Mouse (Mus musculus) gastrocnemius, adult 8-10 months (tissue): ENCODE data around the gene Dnajb5. TPM values are rescaled to one million over a fixed set of nuclear protein-coding genes. Genes with fewer than 3 reads are reported as not detected.
A peak's percentile ranks its signal among the peaks of the same experiment; 100 is the strongest.

ENCODE experiments used
- DNase-seq, 2 experiments: peaks; one replicate each; pipeline ENCODE4 v3.0.0; 2022; ENCODE audit warnings: low spot score in 2 of 2
- total RNA-seq, 4 experiments: library from RNA; stranded (reverse); gene quantifications; 2 replicates each; pipeline ENCODE4 v1.2.4; 2022

Dnajb5 gene
- total RNA-seq, 4 experiments from 2014 or later, result 203 to 225 (median 211) TPM

DNA sequence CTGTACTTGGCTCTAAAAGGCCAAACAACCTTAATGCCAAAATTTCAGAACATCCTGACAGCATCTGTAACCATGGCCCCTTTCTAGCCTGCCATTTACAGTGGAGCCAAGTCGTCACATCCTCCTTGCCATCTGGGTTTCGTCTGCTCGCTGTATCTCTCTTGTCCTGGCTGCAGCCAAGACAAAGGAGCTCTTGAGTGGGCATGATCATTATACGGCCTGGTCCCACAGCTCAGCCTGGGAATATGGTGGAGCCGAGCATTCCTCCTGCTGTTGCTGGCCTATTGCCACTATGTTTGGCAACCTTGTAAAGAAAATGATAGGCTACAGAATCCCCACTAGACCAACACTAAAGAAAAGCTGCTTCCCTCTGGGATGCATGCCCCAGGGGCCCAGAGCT lies 6.3 kb upstream of the Dnajb5 start:
- DNase-seq, result no peak

- no peak for DNase-seq
These were observed 5.4 kb upstream of the Dnajb5 start for GRCm38 (mm10) chr4:42944185-42944584.

DNA sequence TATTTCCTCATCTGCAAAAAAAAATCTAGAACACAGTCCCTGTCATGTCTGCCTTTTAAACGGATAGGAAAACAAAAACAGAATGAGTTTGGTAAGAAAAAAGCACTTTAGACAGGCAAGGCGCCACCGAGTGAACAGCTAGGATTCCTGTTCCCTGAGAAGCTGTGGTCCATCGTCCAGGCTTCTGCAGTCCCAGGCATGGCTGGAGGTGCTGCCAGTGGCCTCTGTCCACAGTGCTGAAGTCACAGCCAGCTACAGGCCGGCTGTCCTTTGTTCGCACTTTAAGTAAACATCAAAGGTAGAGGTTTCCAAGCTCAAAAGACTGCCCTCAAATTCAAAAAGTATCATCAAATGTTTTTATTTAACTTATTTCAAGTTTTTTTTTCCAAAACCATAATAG lies 4.6 kb upstream of the Dnajb5 start:
- DNase-seq, result no peak

DNA sequence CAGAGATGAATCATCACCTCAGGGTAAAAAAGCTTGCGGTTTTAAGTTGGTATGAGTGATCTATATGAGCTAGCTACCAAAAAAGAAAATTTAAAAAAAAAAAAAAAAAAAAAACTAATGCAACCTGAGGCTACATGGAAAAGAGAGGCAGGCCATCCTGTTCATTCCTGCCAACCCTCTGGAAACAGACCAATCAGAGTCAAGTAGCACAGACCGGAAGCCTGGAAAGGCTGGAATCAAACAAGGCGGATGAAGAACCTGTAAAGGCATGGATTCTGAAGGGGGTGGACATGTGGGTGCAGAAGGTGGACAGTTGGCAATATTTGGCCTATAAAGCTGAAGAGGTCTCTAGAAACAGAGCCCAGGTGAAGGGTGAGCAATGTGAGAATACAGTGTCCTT lies 4.2 kb upstream of the Dnajb5 start:
- no peak for DNase-seq

DNA sequence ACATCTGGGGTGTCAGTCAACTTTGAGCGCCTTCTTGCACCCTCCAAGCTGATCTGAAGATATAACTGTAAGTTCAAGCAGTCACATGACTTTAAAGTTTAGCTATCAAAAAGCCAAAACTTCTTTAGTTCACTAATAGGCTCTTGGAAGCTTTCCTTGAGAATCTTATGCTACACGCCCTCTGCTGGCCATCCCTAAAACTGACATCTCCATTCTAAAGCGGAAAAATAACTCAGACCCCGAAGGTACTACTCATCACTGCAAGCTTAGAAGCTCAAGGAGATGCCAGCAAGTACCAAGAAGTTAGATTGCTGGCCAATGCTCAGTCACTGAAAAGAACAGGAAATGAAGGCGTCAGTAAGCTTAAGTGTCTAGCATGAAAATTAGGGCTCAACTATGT lies 3.7 kb upstream of the Dnajb5 start:
- no peak for DNase-seq

DNA sequence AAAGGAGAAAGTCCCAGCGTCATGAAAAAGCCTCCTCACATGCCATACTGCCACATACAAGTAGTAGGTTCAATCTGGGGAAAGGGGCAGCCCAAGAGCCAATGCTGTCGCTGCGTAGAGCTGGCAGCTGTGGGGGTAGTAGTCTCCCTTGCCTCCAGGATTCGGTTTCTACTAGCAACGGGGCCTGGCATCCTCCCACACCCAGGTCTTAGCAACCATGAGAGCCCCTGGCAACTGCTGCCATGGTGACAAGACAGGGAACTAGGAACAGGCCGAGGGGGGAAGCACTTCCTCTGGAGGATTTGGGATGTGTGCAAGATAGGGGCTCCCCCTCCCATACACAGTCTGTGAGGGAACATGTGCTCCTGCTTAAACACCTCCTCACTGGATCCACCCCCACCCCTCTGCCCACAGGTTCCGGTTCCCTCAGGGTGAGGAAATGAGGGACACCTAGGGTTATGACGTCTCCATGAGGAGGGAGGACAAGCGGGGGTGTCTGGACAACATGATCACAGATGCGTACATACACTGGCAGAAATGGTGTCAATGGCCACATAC lies 2.8 kb upstream of the Dnajb5 start:
- no peak for DNase-seq

GRCm38 (mm10) chr4:42948527-42948926 lies 1.1 kb upstream of the Dnajb5 start:
- no peak for DNase-seq

DNA sequence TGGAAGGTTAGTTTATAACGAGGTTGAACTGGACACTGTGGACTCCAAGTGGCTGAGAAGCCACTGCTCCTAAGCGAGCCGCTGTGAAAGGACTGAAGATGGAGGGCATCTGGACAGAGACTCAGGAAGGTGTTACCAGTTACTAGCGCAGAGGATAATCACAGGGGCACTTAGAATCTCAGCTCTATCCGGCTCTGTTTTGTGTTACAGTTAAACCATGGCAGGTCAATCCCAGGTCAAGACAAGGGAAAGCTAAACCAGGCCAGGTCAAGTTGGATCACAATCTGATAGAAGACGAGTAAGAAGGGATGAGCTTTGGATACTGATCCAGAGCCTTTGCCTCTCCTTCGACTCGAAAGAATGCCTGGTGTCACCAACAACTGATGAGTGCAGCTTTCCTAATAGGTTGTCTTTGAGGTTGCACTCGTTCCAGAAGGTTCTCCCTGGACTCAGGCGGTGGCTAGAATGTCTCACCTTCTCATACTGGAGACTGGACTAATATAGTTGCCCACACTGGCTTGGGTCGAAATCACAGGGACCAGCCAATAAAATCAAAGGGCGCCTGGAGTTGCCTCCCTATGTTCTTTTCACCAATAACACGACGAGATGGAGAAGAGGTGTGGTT lies 451 bp upstream of the Dnajb5 start:
- DNase-seq, result no peak

DNA sequence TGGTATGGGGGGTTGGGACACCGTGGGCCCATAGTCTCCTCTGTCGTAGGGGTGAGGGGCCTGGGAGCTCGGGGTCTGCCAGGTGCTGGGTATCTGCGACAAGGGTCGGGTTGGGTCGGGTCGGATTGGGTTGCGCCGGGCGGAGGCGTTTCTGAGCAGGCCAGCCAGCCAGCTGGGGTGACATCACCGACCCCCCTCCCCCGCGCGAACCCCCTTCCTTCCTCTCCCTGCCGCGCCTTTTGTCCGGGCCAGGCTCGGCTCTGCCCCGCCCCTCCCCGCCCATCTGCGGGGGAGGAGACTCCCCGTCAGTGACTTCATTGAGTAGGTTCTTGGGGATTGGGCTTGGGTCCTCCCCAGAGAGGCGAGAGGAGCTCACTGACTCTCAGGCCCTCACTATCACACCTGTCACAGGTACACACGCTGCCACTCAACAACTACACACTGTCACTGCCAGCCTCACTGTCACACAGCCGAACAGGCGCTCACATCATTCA lies 498 bp downstream of the Dnajb5 start:
- DNase-seq, result peak; percentile 91 to 92

DNA sequence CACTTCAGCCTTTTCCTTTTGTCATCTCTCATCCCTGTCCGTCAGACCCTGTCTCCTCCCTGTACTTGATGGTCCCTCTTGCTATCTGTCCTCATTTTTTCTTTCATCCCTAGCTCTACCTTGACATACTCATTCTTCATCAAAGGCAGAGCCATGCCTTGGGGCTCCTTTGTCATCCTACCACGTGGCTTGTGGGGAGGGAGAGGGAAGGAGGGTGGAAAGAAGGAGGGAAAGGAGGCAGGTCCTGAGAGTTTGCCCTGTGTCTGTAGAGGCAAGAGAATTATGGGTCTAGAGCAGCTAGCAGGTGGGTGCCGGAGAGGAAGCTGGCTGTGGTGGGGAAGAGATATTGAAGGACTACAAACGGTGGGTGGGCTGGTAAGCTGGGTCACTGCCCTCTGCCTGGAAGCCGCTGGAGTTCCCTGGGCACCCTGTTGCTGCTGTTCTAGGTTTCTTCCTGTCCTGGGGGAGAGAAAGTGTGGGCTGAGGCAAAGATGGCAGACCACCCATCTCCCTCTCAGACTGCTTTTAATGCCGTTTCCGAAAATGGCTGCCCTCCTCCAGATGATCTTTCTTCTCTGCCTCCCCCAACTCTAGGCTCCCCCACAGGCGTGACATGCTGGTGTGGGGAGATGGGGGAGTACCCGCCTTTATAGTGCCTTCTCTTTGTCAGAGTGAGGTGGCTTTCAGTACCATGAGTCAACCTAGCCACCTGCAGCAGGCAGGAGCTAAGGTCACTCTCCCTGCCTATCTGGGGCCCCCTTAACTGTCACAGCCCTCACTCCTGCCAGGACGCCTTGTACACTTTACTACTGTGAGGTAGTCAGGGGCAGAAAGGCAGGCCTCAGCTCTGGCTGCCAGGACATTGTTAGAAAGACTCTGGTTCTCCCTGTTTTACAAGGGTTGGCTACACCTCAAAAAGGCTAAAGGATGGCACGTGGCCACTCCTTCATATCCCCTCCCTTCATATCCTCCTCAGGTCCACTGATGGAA lies 1.9 kb downstream of the Dnajb5 start:
- DNase-seq, result peak in 1 of 2 experiments; percentile 26

- DNase-seq, result peak; percentile 78 to 87
These were observed 2.9 kb downstream of the Dnajb5 start for GRCm38 (mm10) chr4:42952563-42952962.

DNA sequence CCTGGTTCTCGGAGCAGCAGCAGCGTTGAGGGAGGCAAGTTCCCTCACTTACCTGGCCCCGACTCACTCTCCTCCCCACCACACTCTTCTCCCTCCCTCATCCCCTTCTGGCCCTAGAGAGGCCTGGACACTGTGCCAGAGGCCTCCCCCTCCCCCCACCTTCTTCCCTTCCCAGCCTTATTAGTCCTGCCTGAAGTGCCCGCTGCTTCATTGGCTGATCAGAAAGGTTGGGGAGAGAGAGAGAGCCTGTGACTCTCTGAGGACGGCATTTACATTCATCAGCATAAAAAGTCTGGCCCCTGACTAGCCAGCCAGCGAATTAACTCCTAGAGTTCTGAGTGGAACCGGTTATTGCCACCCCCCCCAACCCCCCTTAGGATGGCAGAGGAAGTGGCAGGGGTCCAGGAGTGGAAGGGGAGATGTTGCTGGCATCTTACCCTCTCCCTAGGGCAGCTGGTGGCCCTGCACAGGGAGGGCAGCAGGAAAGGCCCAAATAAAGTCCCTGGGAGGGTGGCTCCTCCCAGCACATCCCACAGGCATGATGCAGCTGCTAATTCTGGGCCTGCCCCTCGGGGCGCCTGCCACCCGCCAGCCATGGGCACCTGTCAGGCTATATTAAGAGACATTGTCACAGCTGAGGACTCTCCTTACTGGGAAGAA lies 4.0 kb downstream of the Dnajb5 start:
- DNase-seq, result peak; percentile 84 to 89

- peak; percentile 81 to 82 for DNase-seq
These were observed 4.7 kb downstream of the Dnajb5 start for GRCm38 (mm10) chr4:42954297-42954696.

DNA sequence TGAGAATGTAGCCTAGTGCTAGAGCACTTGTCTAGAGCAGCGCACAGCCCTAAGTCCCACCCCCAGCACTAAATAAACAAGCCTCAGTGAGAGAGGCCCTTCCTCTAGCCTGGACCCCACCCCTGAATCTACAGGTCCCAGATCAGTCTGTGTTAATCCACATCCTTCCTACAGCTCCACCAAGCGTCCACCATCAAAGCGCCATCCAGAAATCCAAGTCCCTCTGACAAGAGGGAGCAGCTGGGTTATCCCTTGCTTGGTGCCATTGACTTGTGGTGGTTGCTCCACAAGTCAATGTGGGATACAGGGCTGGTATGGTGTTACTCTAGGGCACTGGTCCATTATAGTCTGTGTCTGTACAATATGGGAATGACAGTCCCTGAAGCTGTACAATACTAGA lies 5.6 kb downstream of the Dnajb5 start:
- no peak for DNase-seq

- no peak for DNase-seq
These were observed 7.0 kb downstream of the Dnajb5 start for GRCm38 (mm10) chr4:42956581-42956980.

DNA sequence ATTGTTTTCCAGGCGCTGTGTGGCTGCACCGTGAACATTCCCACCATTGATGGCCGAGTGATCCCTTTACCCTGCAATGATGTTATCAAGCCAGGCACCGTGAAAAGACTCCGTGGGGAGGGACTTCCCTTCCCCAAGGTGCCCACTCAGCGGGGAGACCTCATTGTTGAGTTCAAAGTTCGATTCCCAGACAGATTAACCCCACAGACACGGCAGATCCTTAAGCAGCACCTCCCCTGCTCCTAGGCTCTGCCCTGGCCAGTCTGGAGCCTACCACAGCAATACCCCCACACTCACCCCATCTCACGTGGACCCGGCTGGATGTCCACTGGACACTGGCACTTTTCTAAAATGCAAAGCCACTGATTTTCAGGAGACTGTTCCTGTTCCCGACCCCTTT lies 7.7 kb downstream of the Dnajb5 start:
- no peak for DNase-seq

DNA sequence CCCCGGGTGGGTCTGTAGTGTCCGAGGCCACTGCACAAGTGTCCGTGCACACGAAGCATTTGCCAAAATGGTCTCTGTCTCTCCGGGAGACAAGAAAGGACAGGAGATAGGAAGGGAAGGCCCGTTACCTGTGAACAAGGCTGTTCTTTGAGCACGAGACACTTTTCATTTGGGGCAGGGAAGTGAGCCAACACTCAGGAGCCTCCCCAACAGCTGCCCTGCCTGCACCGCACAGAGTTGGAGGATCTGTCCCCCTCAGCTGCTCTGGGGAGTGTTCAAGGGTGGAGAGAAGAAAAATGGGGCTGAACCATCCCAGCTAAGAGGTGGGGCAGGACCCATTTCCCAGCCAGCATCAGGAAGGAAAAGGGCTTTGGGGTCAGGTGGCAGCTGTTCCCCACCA lies 8.4 kb downstream of the Dnajb5 start:
- no peak for DNase-seq

GRCm38 (mm10) chr4:42958942-42959341 lies 9.3 kb downstream of the Dnajb5 start:
- DNase-seq, result no peak

DNA sequence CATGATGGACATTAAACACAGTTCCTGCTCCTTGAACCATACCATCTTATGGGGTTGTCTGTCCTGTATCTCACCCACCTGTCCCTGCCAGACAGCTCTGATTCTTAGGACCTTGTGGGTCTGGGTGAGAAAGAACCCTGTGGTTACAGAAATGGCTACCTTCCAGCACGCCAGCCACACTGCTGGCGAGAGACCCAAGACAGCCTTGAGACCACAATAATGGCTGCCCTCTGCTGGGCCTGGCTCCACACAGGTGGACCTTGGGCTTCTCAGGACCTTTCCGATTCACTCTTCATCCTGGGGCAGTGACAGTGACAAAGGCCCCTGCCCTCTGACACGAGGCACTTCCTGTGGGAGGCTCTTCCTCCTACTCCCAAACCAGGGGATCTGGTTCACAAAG lies 9.8 kb downstream of the Dnajb5 start:
- no peak for DNase-seq

DNA sequence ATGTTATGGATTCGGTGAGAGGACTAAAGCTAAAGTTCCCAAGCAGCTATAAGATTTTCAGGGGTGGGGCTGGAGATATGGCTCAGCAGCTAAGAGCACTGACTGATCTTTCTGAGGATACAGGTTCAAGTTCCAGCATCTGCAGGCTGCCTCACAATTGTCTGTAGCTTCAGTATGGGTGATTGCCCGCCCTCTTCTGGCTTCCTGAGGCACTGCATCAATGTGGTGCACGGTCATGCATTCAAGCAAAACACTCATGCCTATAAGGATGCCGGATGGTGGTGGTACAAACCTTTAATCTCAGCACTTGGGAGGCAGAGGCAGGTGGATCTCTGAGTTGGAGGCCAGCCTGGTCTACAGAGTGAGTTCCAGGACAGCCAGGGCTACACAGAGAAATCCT lies 12.0 kb downstream of the Dnajb5 start:
- peak in 1 of 2 experiments; percentile 46 for DNase-seq

- DNase-seq, result no peak
These were observed 13.9 kb downstream of the Dnajb5 start for GRCm38 (mm10) chr4:42963480-42963879.
